Mouse (Mus musculus) liver, embryonic 16.5 days (tissue): ENCODE measurements at regions not wholly inside any gene's neighbourhood (a gene's known extent, or its start where the extent isn't known, plus 50 kb on each side); places are given as distances from the start of the nearest gene placed in this dataset.

Experiments
- ATAC-seq: fragments of 200-750 bp; cut with Nextera tagmentation; 2 replicates; pipeline ENCODE4 v1.8.0; 2017; ENCODE audit warnings: low read depth, mild to moderate bottlenecking, moderate number of reproducible peaks, moderate library complexity
- H3K27ac ChIP-seq: fragments of 300-500 bp; sonication (generic); 2 replicates; pipeline ENCODE4 v1.5.1; 2014; ENCODE audit warnings: mild to moderate bottlenecking, low read length
- H3K27me3 ChIP-seq: fragments of 300-500 bp; sonication (generic); 2 replicates; pipeline ENCODE4 v1.6.1; 2014; ENCODE audit warnings: low read depth, low read length, mixed read lengths; ENCODE audit not compliant: control insufficient read depth, insufficient read depth
- H3K36me3 ChIP-seq: fragments of 300-500 bp; sonication (generic); 2 replicates; pipeline ENCODE4 v1.6.1; 2014; ENCODE audit warnings: mild to moderate bottlenecking; ENCODE audit not compliant: control insufficient read depth, insufficient read depth
- H3K4me1 ChIP-seq: fragments of 300-500 bp; sonication (generic); 2 replicates; pipeline ENCODE4 v1.6.1; 2014; ENCODE audit warnings: low read depth, low read length, mixed read lengths; ENCODE audit not compliant: control insufficient read depth
- H3K4me2 ChIP-seq: fragments of 300-500 bp; sonication (generic); 2 replicates; pipeline ENCODE4 v1.6.1; 2014; ENCODE audit warnings: low read depth, low read length, mixed read lengths
- H3K4me3 ChIP-seq: fragments of 300-500 bp; sonication (generic); 2 replicates; pipeline ENCODE4 v1.5.1; 2014; ENCODE audit warnings: low read depth, mild to moderate bottlenecking, low read length
- H3K9ac ChIP-seq: fragments of 300-500 bp; sonication (generic); 2 replicates; pipeline ENCODE4 v1.6.1; 2014; ENCODE audit warnings: low read depth, low read length
- H3K9me3 ChIP-seq: fragments of 300-500 bp; sonication (generic); replicated peaks from 2 replicates; pipeline ENCODE4 v1.6.1; 2016; ENCODE audit warnings: low read length; ENCODE audit not compliant: control insufficient read depth
- WGBS: fragments of 180-500 bp; shearing (Covaris S2); extraction: QIAGEN DNeasy Blood & Tissue Kit; methylation state at CpG from one replicate; pipeline ENCODE4 v1.1.7; 2014; ENCODE audit not compliant: insufficient replicate concordance; 5-methylcytosine and 5-hydroxymethylcytosine counted together

DNA sequence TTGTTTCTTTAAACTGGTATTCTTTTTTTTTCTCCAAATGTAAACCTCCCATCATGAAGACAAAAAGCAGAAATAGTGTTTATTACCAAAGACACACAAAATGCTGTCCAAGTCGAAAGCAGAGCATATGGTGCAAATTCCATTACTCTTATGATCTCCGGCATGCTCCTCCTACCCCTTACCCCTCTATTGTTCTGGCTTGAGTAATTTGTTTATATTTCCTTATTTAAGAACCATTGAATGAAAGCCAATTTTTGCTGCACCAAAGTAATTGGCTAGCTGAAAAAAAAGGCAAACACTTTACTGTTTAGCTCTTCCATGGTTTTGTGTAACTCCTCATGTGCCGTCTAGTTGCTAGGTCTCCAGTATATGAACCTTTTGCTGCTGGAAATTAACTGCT is 360.4 kb upstream of the Adgrl3 start:
- no peaks in the 10 kb centered on the region for H3K36me3 ChIP-seq
- H3K27me3 ChIP-seq: no peaks in the 10 kb centered on the region
- H3K9me3 ChIP-seq: no peaks in the 10 kb centered on the region
- H3K4me1 ChIP-seq: no peaks in the 10 kb centered on the region
- H3K27ac ChIP-seq: no peak overlapping the region
- WGBS: 51% methylated on average over 3 of the region's 3 CpGs
- no peak overlapping the region for H3K4me2 ChIP-seq
- no peak overlapping the region for H3K9ac ChIP-seq
- H3K4me3 ChIP-seq: no peak overlapping the region
- ATAC-seq: no peak

DNA sequence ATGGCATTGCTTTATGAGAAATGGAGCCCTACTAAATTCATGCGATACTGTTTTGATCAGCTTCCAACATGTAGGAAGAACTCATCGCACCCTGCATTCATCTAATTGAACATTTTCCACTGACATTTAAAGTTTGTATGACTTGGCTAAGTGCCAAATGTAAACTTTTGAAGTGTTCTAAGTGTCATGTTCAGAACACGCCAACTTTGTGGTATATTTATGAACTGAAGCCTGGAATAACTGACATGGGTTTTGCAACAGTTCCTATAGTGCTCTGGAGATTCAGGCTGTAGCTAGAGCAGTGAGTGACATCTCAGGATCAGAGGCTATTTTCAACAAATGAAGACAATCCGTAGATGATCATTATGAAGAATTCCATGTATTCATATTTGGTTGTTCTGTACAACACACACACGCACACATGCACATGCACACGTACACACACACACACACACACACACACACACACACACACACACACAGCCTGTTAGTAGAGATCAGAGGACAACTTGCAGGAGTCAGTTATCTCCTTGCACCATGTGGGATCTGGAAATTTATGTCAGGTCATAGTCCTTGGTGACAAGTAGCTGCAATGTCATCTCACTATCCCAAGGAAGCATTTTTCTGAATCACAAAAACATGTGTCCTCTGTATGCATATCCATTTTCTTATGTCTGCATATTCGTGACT is 349.5 kb upstream of the Adgrl3 start:
- no peaks in the 10 kb centered on the region for H3K36me3 ChIP-seq
- no peak overlapping the region for H3K4me2 ChIP-seq
- no peak for ATAC-seq
- H3K9me3 ChIP-seq: no peaks in the 10 kb centered on the region
- H3K9ac ChIP-seq: no peak overlapping the region
- WGBS: 66% methylated on average over 7 of the region's 7 CpGs
- H3K27me3 ChIP-seq: no peaks in the 10 kb centered on the region
- H3K27ac ChIP-seq: no peak overlapping the region
- no peaks in the 10 kb centered on the region for H3K4me1 ChIP-seq
- H3K4me3 ChIP-seq: no peak overlapping the region

DNA sequence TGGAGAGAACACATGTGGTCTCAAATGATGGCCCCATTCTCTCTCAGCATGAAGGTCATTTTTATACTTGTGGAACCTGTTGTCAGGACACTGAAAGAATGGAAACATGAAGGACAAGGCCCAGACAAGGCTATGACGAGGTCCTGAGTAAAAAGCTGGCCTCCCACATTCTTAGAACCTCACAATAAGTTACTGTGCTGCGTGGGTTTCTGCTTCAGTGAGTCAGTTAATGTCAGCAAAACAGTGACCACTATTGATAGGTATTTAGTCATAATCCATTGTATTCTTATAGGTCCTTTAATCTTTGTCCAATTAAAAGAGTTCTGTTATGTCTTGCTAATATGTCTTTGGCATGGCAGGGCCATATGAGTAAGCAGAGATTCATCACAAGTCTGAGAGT is 336.5 kb upstream of the Adgrl3 start:
- no peak for ATAC-seq
- Histone ChIP-seq H3K4me2 (no peak overlapping the region), H3K9ac (no peak overlapping the region), H3K36me3 (no peaks in the 10 kb centered on the region), H3K4me1 (no peaks in the 10 kb centered on the region), H3K9me3 (no peaks in the 10 kb centered on the region), H3K4me3 (no peak overlapping the region), H3K27me3 (no peaks in the 10 kb centered on the region), H3K27ac (no peak overlapping the region)
- WGBS: 41% methylated on average over 2 of the region's 2 CpGs

DNA sequence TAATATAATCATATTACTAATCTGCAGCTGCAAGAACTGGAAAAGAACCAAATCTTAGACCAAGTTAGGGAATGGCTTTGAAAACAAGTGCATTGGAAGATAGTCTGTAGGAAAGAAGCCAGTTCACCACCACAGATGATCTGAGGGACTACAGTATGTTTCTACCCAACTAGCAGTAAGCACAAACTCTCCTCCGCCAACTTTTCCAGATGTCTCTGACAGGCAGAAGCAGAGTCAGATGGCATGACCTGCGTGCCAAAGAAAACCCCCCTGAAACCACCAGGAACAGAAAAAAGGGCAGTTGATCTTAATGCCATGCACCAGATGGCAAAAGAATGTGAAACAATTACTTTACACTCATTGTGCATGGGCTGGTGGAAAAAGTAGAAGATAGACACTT is 319.1 kb upstream of the Adgrl3 start:
- Histone ChIP-seq H3K36me3 (no peaks in the 10 kb centered on the region), H3K4me1 (no peaks in the 10 kb centered on the region), H3K27ac (no peak overlapping the region), H3K9me3 (no peaks in the 10 kb centered on the region), H3K9ac (no peak overlapping the region), H3K27me3 (no peaks in the 10 kb centered on the region), H3K4me2 (no peak overlapping the region), H3K4me3 (no peak overlapping the region)
- WGBS: 71% methylated on average over 2 of the region's 2 CpGs
- no peak for ATAC-seq

DNA sequence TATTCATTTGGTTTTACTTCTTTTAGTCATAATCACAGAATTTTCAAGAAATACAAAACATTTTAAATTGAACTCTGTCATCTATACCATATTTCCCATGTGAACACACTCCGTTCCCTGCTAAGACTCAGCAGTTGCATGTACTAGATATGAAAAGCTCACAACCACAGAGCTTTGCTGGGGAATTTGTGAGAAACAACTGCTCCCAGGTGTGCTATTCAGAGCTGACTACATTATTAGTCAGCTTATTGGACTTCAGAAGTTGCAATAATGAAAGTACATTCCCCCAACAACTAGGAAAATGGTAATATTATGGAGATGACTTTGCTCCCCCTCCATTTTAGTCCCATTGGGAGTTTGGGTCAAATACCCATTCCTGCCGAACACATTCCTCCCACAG is 315.2 kb upstream of the Adgrl3 start:
- Histone ChIP-seq H3K9ac (no peak overlapping the region), H3K27ac (no peak overlapping the region), H3K36me3 (no peaks in the 10 kb centered on the region), H3K27me3 (no peaks in the 10 kb centered on the region), H3K4me2 (no peak overlapping the region), H3K4me3 (no peak overlapping the region), H3K9me3 (no peaks in the 10 kb centered on the region), H3K4me1 (no peaks in the 10 kb centered on the region)
- no peak for ATAC-seq
- WGBS: 63% methylated on average over 2 of the region's 2 CpGs

DNA sequence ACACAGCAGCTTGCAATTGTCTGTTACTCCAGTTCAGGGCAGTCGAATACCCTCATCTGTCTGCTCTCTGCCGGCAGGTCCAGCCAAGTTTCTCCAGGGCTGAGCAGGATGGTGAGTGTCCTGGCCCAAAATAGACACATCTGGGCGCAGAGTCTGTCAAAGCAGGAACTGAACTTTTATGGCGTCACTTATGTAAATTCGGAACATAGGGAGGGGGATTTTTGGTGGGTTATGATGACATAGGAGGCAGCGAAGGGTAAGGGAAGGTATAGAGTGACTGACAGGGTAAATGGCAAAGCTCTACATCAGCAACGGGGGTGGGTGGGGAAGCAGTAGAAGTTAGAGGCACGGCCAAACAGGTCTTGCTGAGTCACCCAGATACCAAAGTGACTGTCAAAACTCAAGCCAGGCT is 313.3 kb upstream of the Adgrl3 start:
- no peak for ATAC-seq
- no peaks in the 10 kb centered on the region for H3K9me3 ChIP-seq
- H3K4me3 ChIP-seq: no peak overlapping the region
- WGBS: 40% methylated on average over 8 of the region's 8 CpGs
- no peaks in the 10 kb centered on the region for H3K4me1 ChIP-seq
- no peak overlapping the region for H3K27ac ChIP-seq
- H3K9ac ChIP-seq: no peak overlapping the region
- H3K36me3 ChIP-seq: no peaks in the 10 kb centered on the region
- no peak overlapping the region for H3K4me2 ChIP-seq
- no peaks in the 10 kb centered on the region for H3K27me3 ChIP-seq
